Mouse (Mus musculus): ENCODE data around the gene Hist1h3a.

DNA sequence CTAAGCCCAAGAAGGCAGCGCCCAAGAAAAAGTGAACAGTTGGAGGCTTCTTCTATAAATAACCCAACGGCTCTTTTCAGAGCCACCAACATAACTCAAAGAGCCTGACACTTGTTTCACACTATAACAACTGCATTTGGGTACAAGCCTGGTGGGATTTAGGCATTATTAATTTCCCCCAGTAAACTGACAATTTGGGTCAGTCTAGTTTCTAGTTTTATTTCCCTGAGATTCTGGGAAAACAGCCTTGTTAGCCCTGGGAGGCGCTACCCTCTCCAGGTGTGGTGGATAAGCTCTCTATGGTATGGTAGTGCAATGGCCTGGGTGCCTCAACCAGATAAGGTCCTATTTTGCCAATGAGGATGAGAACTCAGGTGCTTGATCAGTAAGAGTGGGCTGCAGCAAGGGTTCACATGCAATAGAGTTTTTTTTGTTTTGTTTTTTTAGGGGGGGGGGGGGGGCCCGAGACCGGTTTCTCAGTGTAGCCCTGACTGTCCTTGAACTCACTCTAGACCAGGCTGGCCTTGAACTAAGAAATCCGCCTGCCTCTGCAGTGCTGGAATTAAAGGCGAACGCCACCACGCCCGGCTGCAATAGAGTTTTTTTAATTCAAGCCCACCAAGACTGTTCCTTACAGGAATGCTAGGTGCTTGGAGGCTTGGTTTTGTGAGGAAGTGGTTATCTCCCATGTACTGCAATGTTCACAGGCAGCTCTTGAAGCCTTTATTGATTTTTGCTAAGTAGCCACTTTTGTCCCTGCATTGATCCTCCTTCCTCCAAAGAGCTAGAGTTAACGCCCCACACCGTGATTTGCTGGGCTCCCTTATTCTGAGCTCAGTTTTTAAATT, 2.4 kb upstream of the Hist1h3a start:
- no peak for TF ChIP-seq CTCF (IDR thresholded peaks at IDR 0.05; ENCODE audit: low read depth, low read length)
- TF ChIP-seq POLR2A (IDR thresholded peaks at IDR 0.05; ENCODE audit: extremely low read depth, insufficient read depth, low read length), result no peak

Data from liver, adult 2 months (tissue).